Mouse (Mus musculus) liver, postnatal 0 days (tissue): ENCODE measurements around the gene Gpr162.

Experiments used
- CTCF ChIP-seq: sonication (generic); IDR thresholded peaks from 2 replicates; pipeline ENCODE4 v1.5.1; 2016; ENCODE audit warnings: antibody characterized with exemption, low read depth
- EP300 ChIP-seq: IDR thresholded peaks from 2 replicates; pipeline ENCODE4 v1.6.1; 2016; ENCODE audit warnings: antibody characterized with exemption, low read depth, mild to moderate bottlenecking

DNA sequence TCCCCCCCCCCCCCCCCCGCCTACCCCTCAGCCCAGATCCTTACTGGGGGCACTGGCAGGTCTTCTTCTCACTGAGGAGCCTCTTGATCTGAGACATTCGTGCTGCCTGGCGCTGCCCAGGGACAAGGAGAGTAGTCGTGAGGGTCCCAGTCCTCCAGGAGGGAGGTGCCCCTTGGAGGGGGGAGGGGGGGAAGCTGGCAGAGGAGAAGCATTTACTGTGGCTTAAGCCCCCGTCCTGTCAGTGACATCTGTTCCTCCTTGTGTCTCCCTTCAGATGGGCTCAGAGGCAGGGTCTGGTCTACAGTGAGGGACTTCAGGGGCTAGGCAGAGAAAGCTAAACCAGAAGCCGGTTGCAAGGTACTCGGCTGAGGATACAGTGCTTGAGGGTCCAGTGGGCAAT lies 2.8 kb upstream of the Gpr162 start:
- TF ChIP-seq EP300: no peak
- TF ChIP-seq CTCF: no peak
